ENCODE assay signal across 17 mouse cellular contexts in genomic region chr1:110813191-110813590, GRCm38 (mm10).
A peak's percentile ranks its signal among the peaks of the same experiment; 100 is the strongest.
DNase-seq lines count a peak whose midpoint lies in the region.
"Had no signal": no experiment of that assay in that cellular context is flagged by ENCODE, and none has a peak within 500 bp of the region (broad histone marks: within the 10 kb centered on the region; RNA-seq: fewer than 3 reads in every experiment).

No protein-coding gene starts in this region.

- peak; percentile 1 for DNase-seq in cerebellum, adult 18-20 months
- no peak for DNase-seq in cerebellum, adult 8-10 months
- DNase-seq in cerebellum, postnatal 14 days: peak; percentile 74
- DNase-seq in cerebellum, adult 11-12 months: no peak
- peak; percentile 13 for DNase-seq in left cerebral cortex, postnatal 4 days
- DNase-seq in left cerebral cortex, postnatal 25 days (ENCODE audit: low spot score in 2 of 2): no peak
- DNase-seq: adrenal gland, postnatal 10 days; adrenal gland, postnatal 36 days; B cell, adult 2 months; forebrain, postnatal 0 days; gastrocnemius, adult 2 months; gastrocnemius, postnatal 14 days; heart, adult 18-20 months; heart, postnatal 10 days; heart, postnatal 4 days; kidney, adult 18-20 months; kidney, adult 9 months had no signal

- intact Hi-C loops in left cerebral cortex, postnatal 4 days (cut with DNase I): no loop called here
- intact Hi-C loops in left cerebral cortex, postnatal 25 days (cut with DNase I): no loop called here

Comparison
In these comparisons a context has a peak if more than half of its experiments do, and no peak if none do; other contexts are left out.
1. DNase-seq: peak in cerebellum, adult 18-20 months (2 of 2), cerebellum, postnatal 14 days (2 of 2) and left cerebral cortex, postnatal 4 days (single experiment); none in cerebellum, adult 8-10 months (single experiment), cerebellum, adult 11-12 months (single experiment) and left cerebral cortex, postnatal 25 days (0 of 2).